Mouse (Mus musculus): Measurements from ENCODE around the gene Kat6b. TPM values are rescaled to one million over a fixed set of nuclear protein-coding genes. Genes with fewer than 3 reads are reported as not detected.

Gene Kat6b
- polyA plus RNA-seq, 1 experiment, result 8.7 TPM

- 0 out of 2 replicates have a peak overlapping the region, but pooled peaks have one; percentile 24 for H3K27ac ChIP-seq (replicated peaks; ENCODE audit: low read depth, low read length)
- H3K4me1 ChIP-seq (ENCODE audit: control insufficient read depth, insufficient read depth, insufficient read length, low read length), result peaks cover 2% of the 10 kb centered on the region; the same call in 1 of the 2 replicates
- H3K4me3 ChIP-seq (ENCODE audit: insufficient read depth, low read depth, low read length), result no peak overlapping the region
Observed at GRCm38 (mm10) chr14:21600628-21601027, 119.4 kb downstream of the Kat6b start.

GRCm38 (mm10) chr14:21602166-21602565 lies 120.9 kb downstream of the Kat6b start:
- Histone ChIP-seq H3K4me3 (ENCODE audit: insufficient read depth, low read depth, low read length) (no peak overlapping the region), H3K4me1 (ENCODE audit: control insufficient read depth, insufficient read depth, insufficient read length, low read length) (peaks cover 2% of the 10 kb centered on the region; the same call in 1 of the 2 replicates), H3K27ac (replicated peaks; ENCODE audit: low read depth, low read length) (no peak overlapping the region)

- H3K4me1 ChIP-seq (ENCODE audit: control insufficient read depth, insufficient read depth, insufficient read length, low read length), result peaks cover 2% of the 10 kb centered on the region; the same call in 1 of the 2 replicates
- H3K4me3 ChIP-seq (ENCODE audit: insufficient read depth, low read depth, low read length), result no peak overlapping the region
- no peak overlapping the region for H3K27ac ChIP-seq (replicated peaks; ENCODE audit: low read depth, low read length)
Observed at GRCm38 (mm10) chr14:21602937-21603336, 121.7 kb downstream of the Kat6b start.

GRCm38 (mm10) chr14:21607686-21608085 lies 126.5 kb downstream of the Kat6b start:
- Histone ChIP-seq H3K27ac (replicated peaks; ENCODE audit: low read depth, low read length) (no peak overlapping the region), H3K4me3 (ENCODE audit: insufficient read depth, low read depth, low read length) (no peak overlapping the region), H3K4me1 (ENCODE audit: control insufficient read depth, insufficient read depth, insufficient read length, low read length) (peaks cover under 1% of the 10 kb centered on the region)

GRCm38 (mm10) chr14:21608886-21609285 lies 127.7 kb downstream of the Kat6b start:
- H3K27ac ChIP-seq (replicated peaks; ENCODE audit: low read depth, low read length), result no peak overlapping the region
- peaks cover 5% of the 10 kb centered on the region for H3K4me1 ChIP-seq (ENCODE audit: control insufficient read depth, insufficient read depth, insufficient read length, low read length)
- no peak overlapping the region for H3K4me3 ChIP-seq (ENCODE audit: insufficient read depth, low read depth, low read length)

DNA sequence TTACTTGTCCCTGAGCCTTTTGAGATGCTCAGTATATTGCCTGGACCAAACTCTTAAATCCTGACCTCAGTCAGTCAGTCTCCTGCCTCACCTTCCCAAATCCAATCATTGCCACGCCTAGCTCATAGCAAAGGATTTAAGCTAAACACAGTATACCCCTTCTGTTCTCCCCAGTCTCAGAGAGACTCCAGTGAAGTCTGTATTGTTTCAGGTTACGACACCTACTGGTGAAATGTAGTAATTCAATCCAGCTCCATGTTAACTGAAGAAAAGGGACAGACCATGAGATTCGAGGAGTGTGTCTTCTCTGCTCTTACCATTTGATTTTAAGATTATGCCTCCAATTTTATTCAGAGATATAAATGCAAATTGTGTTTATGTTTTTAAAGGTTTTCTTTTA lies 129.0 kb downstream of the Kat6b start:
- Histone ChIP-seq H3K4me1 (ENCODE audit: control insufficient read depth, insufficient read depth, insufficient read length, low read length) (peaks cover 5% of the 10 kb centered on the region), H3K4me3 (ENCODE audit: insufficient read depth, low read depth, low read length) (no peak overlapping the region), H3K27ac (replicated peaks; ENCODE audit: low read depth, low read length) (no peak overlapping the region)

DNA sequence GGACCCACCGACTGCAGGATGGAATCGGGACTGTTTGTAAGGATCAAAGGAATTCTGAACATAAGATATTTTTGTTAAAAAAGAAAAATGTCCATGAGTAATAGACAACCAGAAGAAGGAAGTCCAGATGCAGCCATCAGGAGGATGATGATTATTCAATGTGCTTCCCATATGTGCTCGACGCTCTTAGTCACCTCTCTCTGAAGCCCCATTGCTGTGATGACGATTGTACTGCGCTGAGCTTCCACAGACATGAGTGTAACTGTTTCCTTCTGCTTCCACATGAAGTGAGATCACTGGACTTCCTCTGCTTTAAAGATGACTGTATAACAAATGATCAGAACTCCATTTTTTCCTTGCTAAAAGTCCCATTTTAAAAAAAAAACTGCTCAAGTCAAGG lies 131.8 kb downstream of the Kat6b start:
- H3K27ac ChIP-seq (replicated peaks; ENCODE audit: low read depth, low read length), result 0 out of 2 replicates have a peak overlapping the region, but pooled peaks have one; percentile 33
- peaks cover 7% of the 10 kb centered on the region for H3K4me1 ChIP-seq (ENCODE audit: control insufficient read depth, insufficient read depth, insufficient read length, low read length)
- no peak overlapping the region for H3K4me3 ChIP-seq (ENCODE audit: insufficient read depth, low read depth, low read length)

- Histone ChIP-seq H3K27ac (replicated peaks; ENCODE audit: low read depth, low read length) (no peak overlapping the region), H3K4me1 (ENCODE audit: control insufficient read depth, insufficient read depth, insufficient read length, low read length) (peaks cover 7% of the 10 kb centered on the region), H3K4me3 (ENCODE audit: insufficient read depth, low read depth, low read length) (no peak overlapping the region)
Observed at GRCm38 (mm10) chr14:21614103-21614502, 132.9 kb downstream of the Kat6b start.

GRCm38 (mm10) chr14:21615853-21616252 lies 134.6 kb downstream of the Kat6b start:
- Histone ChIP-seq H3K4me1 (ENCODE audit: control insufficient read depth, insufficient read depth, insufficient read length, low read length) (peaks cover 7% of the 10 kb centered on the region), H3K27ac (replicated peaks; ENCODE audit: low read depth, low read length) (no peak overlapping the region), H3K4me3 (ENCODE audit: insufficient read depth, low read depth, low read length) (no peak overlapping the region)

DNA sequence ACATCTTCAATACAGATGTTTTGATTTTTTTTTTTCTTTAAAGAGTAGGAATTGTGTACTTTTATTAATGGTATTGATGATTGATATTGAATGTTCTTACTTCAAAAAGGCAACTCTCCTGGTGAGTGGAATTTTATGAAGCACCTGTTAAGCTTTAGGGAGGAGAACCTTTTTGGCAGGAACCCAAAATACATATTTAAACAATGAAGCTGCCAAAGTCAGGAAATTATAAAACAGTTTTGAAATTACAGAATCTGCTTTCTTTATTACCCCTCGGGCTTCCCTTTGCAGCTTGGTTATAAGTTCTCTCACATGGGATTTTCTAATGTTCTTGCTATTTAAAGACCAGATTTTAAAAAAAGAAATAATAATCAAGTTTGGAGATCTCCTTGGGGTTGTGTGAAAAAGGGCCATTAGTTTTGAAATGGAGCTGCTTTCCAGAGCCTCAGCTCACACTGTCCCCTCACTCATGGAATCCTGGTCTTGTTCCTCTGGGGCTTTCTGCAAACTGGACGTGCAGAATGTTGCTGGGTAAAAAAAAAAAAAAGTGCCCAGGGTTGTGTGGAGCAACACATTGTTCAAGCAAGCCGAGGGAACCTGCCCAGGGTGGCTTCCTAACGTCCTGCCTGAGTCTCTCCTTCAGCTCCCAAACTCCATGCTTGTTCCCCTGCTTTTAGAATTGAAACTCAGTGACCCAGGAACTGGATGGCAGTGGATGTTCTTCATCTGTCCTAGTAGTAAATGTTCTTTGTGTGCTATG lies 136.2 kb downstream of the Kat6b start:
- Histone ChIP-seq H3K27ac (replicated peaks; ENCODE audit: low read depth, low read length) (no peak overlapping the region), H3K4me1 (ENCODE audit: control insufficient read depth, insufficient read depth, insufficient read length, low read length) (peaks cover 7% of the 10 kb centered on the region), H3K4me3 (ENCODE audit: insufficient read depth, low read depth, low read length) (no peak overlapping the region)

- Histone ChIP-seq H3K4me1 (ENCODE audit: control insufficient read depth, insufficient read depth, insufficient read length, low read length) (peaks cover 3% of the 10 kb centered on the region; the same call in 1 of the 2 replicates), H3K27ac (replicated peaks; ENCODE audit: low read depth, low read length) (no peak overlapping the region), H3K4me3 (ENCODE audit: insufficient read depth, low read depth, low read length) (no peak overlapping the region)
Observed at GRCm38 (mm10) chr14:21619951-21620350, 138.7 kb downstream of the Kat6b start.

GRCm38 (mm10) chr14:21625946-21626345 lies 144.7 kb downstream of the Kat6b start:
- Histone ChIP-seq H3K4me3 (ENCODE audit: insufficient read depth, low read depth, low read length) (no peak overlapping the region), H3K27ac (replicated peaks; ENCODE audit: low read depth, low read length) (no peak overlapping the region), H3K4me1 (ENCODE audit: control insufficient read depth, insufficient read depth, insufficient read length, low read length) (no peaks in the 10 kb centered on the region)

- H3K27ac ChIP-seq (replicated peaks; ENCODE audit: low read depth, low read length), result no peak overlapping the region
- H3K4me1 ChIP-seq (ENCODE audit: control insufficient read depth, insufficient read depth, insufficient read length, low read length), result no peaks in the 10 kb centered on the region
- H3K4me3 ChIP-seq (ENCODE audit: insufficient read depth, low read depth, low read length), result no peak overlapping the region
Observed at GRCm38 (mm10) chr14:21631665-21632200, 150.5 kb downstream of the Kat6b start.

- H3K4me3 ChIP-seq (ENCODE audit: insufficient read depth, low read depth, low read length), result no peak overlapping the region
- no peak overlapping the region for H3K27ac ChIP-seq (replicated peaks; ENCODE audit: low read depth, low read length)
- H3K4me1 ChIP-seq (ENCODE audit: control insufficient read depth, insufficient read depth, insufficient read length, low read length), result no peaks in the 10 kb centered on the region
Observed at GRCm38 (mm10) chr14:21636548-21636947, 155.3 kb downstream of the Kat6b start.

DNA sequence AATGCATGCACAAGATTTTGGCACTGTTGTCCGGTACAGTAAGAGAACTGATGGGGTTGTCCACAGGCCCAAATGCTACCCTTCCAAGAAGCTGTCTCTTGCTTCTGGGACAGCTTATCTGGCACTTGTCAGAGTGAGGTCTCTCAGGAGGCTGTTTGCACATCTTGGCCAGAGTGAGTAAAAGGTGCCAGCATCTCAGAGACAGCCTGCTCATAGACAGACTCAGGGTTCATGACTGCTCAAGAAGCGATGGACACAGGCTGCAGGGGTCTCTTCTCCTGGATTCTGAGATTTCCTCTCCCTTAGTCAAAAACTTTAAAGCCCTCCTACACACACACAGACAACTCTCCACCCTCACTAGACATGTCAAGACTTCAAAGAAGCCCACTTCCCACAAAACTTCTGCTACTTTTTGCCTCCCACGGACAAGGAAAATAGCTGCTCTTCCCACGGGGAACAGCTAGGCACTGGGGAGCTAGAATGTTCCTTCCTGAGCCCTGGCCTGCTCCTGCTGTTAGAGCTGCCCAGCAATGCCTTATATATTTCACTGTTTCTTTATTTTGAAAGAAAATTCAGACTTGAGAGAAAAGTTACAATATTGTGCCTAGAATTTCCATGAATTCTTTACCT lies 159.7 kb downstream of the Kat6b start:
- no peaks in the 10 kb centered on the region for H3K4me1 ChIP-seq (ENCODE audit: control insufficient read depth, insufficient read depth, insufficient read length, low read length)
- no peak overlapping the region for H3K27ac ChIP-seq (replicated peaks; ENCODE audit: low read depth, low read length)
- no peak overlapping the region for H3K4me3 ChIP-seq (ENCODE audit: insufficient read depth, low read depth, low read length)

Data from brown adipose tissue, adult 24 weeks (tissue).